Mouse (Mus musculus): ENCODE measurements at regions not wholly inside any gene's neighbourhood (a gene's known extent, or its start where the extent isn't known, plus 50 kb on each side); places are given as distances from the start of the nearest gene placed in this dataset.

GRCm38 (mm10) chr13:44473200-44473599, 256.1 kb upstream of the Jarid2 start:
- TF ChIP-seq CEBPB (IDR thresholded peaks at IDR 0.05; ENCODE audit: low read depth), result no peak
- no peak for TF ChIP-seq CTCF (IDR thresholded peaks at IDR 0.05; ENCODE audit: control insufficient read depth, insufficient read depth, insufficient read length)

Data from C2C12 (cell line).